Mouse (Mus musculus) limb, embryonic 13.5 days (tissue): ENCODE data around the gene Uox. TPM values are rescaled to one million over a fixed set of nuclear protein-coding genes. Genes with fewer than 3 reads are reported as not detected.

ENCODE experiments used
- ATAC-seq: fragments of 200-750 bp; cut with Nextera tagmentation; 2 replicates; pipeline ENCODE4 v1.8.0; 2017; ENCODE audit warnings: low read depth, moderate number of reproducible peaks, moderate TSS enrichment; ENCODE audit not compliant: low FRiP score
- H3K27ac ChIP-seq: fragments of 300-500 bp; sonication (generic); 2 replicates; pipeline ENCODE4 v1.5.1; 2015; ENCODE audit warnings: inconsistent platforms, mild to moderate bottlenecking, moderate library complexity
- H3K27me3 ChIP-seq: fragments of 300-500 bp; sonication (generic); 2 replicates; pipeline ENCODE4 v1.6.1; 2015; ENCODE audit warnings: mild to moderate bottlenecking, inconsistent platforms
- H3K36me3 ChIP-seq: fragments of 300-500 bp; sonication (generic); 2 replicates; pipeline ENCODE4 v1.6.1; 2015; ENCODE audit warnings: inconsistent platforms, mild to moderate bottlenecking, moderate library complexity
- H3K4me1 ChIP-seq: fragments of 300-500 bp; sonication (generic); 2 replicates; pipeline ENCODE4 v1.6.1; 2015; ENCODE audit warnings: inconsistent platforms
- H3K4me2 ChIP-seq: fragments of 300-500 bp; sonication (generic); replicated peaks from 2 replicates; pipeline ENCODE4 v1.6.1; 2015; ENCODE audit warnings: inconsistent platforms, mild to moderate bottlenecking, moderate library complexity
- H3K4me3 ChIP-seq: fragments of 300-500 bp; sonication (generic); 2 replicates; pipeline ENCODE4 v1.5.1; 2015; ENCODE audit warnings: moderate library complexity, mild to moderate bottlenecking, inconsistent platforms
- H3K9ac ChIP-seq: fragments of 300-500 bp; sonication (generic); 2 replicates; pipeline ENCODE4 v1.6.1; 2015; ENCODE audit warnings: mild to moderate bottlenecking, inconsistent platforms
- H3K9me3 ChIP-seq: fragments of 300-500 bp; sonication (generic); 2 replicates; pipeline ENCODE4 v1.6.1; 2016; ENCODE audit warnings: inconsistent platforms
- WGBS: fragments of 180-500 bp; shearing (Covaris S2); methylation state at CpG from one replicate; pipeline ENCODE4 v1.1.7; 2015; 5-methylcytosine and 5-hydroxymethylcytosine counted together
- polyA plus RNA-seq: library from polyadenylated mRNA; unstranded; fragments of >200 nt; fragmentation: Nextera tagmentation; extraction: Ambion mirVana; gene quantifications from 2 replicates; pipeline ENCODE4 v1.2.1, GENCODE M21; 2015

Uox gene
- polyA plus RNA-seq: 0.06 and 0.34 TPM in 2 replicates

DNA sequence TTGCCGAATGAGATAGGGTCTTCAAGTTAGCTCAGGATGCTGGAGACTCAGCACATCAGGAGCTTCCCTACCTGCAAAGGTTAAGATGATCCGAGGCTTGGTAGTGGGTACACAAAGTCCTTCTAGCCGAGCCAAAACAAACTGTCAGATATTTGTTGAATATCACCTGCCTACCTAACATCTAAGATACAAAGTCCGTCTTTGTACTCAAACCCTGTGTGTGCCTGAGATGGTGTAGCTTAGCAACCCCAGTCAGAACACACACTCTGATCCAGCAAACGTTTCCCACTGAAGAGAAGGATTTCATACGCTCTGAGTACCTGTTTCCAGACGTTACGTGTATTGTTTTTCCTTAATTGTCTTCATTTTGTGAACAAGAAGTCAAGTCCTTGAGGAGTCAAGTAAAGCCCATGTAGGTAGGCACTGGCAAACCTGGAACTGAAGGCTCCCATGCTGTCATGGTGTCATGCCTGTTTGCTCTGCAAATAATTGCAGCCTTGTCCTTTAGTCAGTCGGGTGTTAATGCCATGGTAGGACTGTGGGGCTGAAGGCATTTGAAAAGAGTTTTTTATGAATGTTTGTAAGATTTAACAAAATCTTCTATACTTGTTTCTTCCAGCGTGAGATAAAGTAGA lies at the start of gene Uox:
TSS of gene Uox (plus strand) at position 279 of the 635 bp plus-strand sequence.
- Histone ChIP-seq H3K4me1 (no peaks in the 10 kb centered on the region), H3K27ac (no peak within 1 kb of the TSS)
- WGBS: 88% methylated on average over 10 of the region's 10 CpGs

DNA sequence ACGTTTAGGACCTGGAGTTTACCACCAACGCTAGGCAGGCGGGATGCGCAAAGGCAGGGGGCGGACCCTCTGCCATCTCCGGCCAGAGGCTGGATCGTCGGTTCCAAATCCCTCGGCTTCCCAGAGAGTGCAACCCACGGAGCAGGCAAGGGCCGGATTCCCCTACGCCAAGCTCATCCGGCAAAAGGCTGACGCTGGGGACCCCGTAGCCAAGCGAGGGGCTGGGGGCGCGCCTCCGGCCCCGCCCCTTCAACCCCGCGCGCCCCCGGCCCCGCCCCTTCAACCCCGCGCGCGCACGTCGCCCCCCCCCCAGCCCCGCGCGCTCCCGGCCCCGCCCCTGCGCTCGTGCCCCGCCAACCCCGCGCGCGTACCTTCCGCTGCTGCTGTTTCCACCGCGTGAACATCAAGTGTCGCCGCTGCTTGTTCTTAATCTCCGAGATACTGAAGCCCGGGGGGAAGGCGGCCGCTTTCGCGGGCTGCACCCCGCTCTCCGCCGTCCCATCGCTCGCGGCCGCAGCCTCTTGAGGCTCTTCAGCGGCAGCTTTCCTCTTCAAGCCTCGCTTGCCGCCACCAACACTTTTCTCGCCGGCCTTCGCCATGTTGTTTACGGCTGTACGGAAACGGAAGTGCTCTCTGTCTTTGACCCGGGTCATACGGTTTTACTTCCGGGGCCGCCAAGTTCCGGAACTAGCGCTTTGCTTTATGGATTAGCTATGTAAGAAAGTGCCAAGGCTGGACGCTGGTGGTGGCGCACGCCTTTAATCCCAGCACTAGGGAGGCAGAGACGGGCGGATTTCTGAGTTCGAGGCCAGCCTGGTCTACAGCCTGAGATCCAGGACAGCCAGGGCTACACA lies 49.2 kb upstream of the Uox start, which contains the start of gene Rpf1:
TSS of gene Rpf1 (minus strand) at position 632 of the 854 bp plus-strand sequence.
- Histone ChIP-seq H3K36me3 (peaks cover 21% of the 10 kb centered on the region), H3K27ac (peak within 1 kb of the TSS; percentile 96), H3K4me3 (peak within 1 kb of the TSS; percentile 71), H3K4me1 (peaks cover 6% of the 10 kb centered on the region; the same call in 1 of the 2 replicates), H3K4me2 (peak within 1 kb of the TSS; percentile 76), H3K9ac (peak within 1 kb of the TSS; percentile 81), H3K27me3 (no peaks in the 10 kb centered on the region), H3K9me3 (no peaks in the 10 kb centered on the region)
- WGBS: under 1% methylated on average over 66 of the region's 82 CpGs
- peak; percentile 93 for ATAC-seq

More for the DNA sequence above, at the start of gene Uox:
- H3K36me3 ChIP-seq: no peaks in the 10 kb centered on the region
- no peak within 1 kb of the TSS for H3K4me2 ChIP-seq
- H3K9me3 ChIP-seq: no peaks in the 10 kb centered on the region
- H3K4me3 ChIP-seq: no peak within 1 kb of the TSS
- H3K27me3 ChIP-seq: no peaks in the 10 kb centered on the region
- H3K9ac ChIP-seq: no peak within 1 kb of the TSS
- no peak for ATAC-seq

DNA sequence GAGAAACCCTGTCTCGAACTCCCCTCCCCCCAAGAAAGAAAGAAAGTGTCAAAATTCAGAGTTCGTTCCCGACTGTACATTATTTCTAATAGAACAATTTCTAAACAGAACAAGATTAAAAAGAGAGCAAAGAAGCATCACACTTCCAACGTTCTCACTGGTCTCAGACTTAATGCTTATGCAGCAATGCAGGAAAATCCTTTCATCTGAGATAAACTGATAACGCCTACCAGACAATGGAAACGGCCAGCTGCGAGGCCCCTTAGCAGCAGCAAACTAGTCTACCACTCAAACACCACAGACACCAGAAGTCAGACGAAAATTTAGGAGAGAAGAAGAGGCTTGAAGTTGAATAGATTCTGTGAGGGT lies 48.6 kb upstream of the Uox start:
- no peak for ATAC-seq
- H3K4me3 ChIP-seq: peak overlapping the region; percentile 71
- WGBS: 12% methylated on average over 8 of the region's 8 CpGs

DNA sequence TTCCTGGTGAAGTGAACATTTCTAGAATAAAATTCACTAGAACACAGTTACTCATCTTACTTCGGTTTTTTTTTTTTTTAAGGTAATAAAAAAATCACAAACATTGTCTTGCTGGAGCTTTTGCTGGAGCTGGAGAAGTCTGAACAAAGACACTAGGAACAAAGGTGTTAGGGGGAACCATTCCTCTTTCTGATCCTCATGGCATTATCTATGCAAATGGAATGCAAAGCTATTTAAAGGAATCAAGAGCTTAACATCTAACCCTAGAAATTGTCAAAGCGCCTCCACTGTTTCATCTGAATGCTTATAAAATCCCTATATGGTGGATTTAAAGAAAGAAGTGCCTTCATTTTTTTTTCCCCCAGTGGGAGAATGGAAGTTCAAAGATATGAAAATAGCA lies 41.9 kb upstream of the Uox start:
- H3K4me3 ChIP-seq: no peak overlapping the region
- 51% methylated on average over 2 of the region's 2 CpGs for WGBS
- H3K27me3 ChIP-seq: no peaks in the 10 kb centered on the region
- H3K9ac ChIP-seq: no peak overlapping the region
- H3K27ac ChIP-seq: no peak overlapping the region
- no peaks in the 10 kb centered on the region for H3K36me3 ChIP-seq
- H3K4me1 ChIP-seq: no peaks in the 10 kb centered on the region
- no peak for ATAC-seq
- H3K4me2 ChIP-seq: no peak overlapping the region
- H3K9me3 ChIP-seq: no peaks in the 10 kb centered on the region

More for the DNA sequence above, 48.6 kb upstream of the Uox start:
- H3K9ac ChIP-seq: peak overlapping the region; percentile 81
- H3K9me3 ChIP-seq: no peaks in the 10 kb centered on the region
- H3K27me3 ChIP-seq: no peaks in the 10 kb centered on the region
- H3K4me1 ChIP-seq: peaks cover 6% of the 10 kb centered on the region; the same call in 1 of the 2 replicates
- peaks cover 21% of the 10 kb centered on the region for H3K36me3 ChIP-seq
- H3K4me2 ChIP-seq: peak overlapping the region; percentile 76
- peak overlapping the region; percentile 96 for H3K27ac ChIP-seq

DNA sequence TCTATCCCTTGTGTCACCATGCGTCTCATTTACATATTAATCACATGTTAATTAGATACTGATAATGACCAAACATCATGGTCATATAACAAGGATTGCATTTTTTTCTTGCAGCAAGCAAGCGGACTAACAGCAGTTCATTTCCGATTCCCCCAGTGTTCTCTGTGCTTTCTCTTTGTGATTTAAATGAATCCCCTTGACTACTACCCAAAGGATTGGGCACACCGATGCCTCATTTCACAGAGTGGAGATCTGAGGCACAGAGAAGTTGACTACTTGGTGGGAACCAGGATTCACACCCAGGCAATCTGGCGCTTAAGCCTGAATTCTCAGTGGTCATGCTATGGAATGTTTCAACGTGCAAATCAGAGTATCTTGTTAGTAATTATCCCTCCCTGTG lies 35.2 kb upstream of the Uox start:
- Histone ChIP-seq H3K27ac (no peak overlapping the region), H3K4me1 (no peaks in the 10 kb centered on the region), H3K9ac (no peak overlapping the region), H3K27me3 (no peaks in the 10 kb centered on the region), H3K4me2 (no peak overlapping the region), H3K36me3 (no peaks in the 10 kb centered on the region), H3K9me3 (no peaks in the 10 kb centered on the region), H3K4me3 (no peak overlapping the region)
- 62% methylated on average over 6 of the region's 6 CpGs for WGBS
- no peak for ATAC-seq

DNA sequence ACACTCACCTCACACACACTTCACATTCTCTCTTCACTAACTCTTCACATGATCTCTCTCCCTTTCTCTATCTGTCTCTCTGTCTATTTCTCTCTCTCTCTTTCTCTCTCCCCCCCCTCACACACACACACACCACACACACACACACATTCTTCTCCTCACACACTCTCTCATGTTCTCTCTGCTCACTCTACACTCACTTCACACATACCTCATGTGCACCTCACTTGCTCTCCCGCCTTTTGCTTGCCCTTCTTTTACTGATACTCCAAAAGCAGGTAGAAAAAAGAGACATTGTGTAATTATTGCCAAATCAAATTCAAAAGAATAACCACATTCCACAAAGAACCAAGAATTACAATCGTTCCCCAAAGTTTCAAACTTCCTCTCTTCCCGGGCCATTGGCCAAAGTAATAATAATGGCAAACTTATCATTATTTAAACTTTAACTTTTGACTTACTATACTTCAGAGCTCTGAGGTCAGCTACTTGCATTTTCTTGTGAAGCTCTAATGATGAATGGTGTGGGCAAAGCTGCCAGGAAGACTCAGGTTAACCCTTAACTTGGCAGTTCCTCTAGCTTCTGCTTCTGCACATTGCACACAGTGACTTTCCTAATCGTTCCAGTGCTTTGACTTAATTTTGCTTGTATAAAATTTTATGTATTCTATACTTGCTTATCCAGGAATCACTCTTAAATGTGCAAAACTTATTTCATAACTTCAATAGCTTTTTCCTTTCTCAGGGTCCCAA lies 29.5 kb upstream of the Uox start:
- Histone ChIP-seq H3K9ac (no peak overlapping the region), H3K27ac (no peak overlapping the region), H3K4me1 (no peaks in the 10 kb centered on the region), H3K36me3 (no peaks in the 10 kb centered on the region), H3K27me3 (no peaks in the 10 kb centered on the region), H3K9me3 (0 out of 2 replicates have a peak, but pooled peaks cover 3% of the 10 kb centered on the region), H3K4me2 (no peak overlapping the region), H3K4me3 (no peak overlapping the region)
- WGBS: 69% methylated on average over 4 of the region's 4 CpGs
- no peak for ATAC-seq

DNA sequence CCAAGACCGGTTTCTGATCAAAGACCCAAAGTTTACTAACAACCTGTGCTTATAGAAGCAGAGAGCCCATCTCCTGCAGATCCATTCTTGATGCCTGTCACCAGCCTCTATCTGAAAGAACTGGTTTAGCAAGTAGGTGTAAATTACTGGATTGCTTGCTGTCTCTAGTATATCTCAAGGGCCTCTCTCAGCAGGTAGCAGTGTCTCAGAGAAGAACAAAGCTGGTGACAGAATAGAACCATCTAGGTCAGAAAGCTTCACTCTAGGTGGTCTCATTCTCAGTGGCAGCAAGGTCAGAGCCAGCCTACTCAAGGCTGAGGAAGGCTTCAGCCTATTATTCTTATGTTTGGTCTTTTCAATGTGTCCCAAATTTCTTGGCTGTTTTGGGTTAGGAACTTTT lies 26.6 kb upstream of the Uox start:
- ATAC-seq: no peak
- H3K27ac ChIP-seq: no peak overlapping the region
- WGBS: 24% methylated on average over 1 of the region's 1 CpGs

DNA sequence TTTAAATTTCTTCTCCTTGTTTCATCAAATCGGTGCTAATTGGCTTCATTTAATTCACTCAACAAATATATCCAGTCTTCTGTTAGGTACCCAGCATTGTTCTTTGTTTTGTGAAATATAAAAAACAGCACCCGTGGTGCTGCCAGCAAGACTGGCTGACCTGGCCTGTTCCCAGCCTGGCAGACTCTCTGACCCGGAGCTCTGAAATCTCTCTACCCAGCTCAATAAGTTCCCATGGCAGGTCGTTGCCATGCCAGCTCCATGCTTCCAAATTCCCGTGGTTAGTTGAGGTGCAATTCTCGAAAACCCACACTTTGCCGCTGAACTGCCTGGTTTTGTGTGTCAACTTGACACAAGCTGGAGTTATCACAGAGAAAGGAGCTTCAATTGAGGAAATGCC lies 15.4 kb upstream of the Uox start:
- no peaks in the 10 kb centered on the region for H3K9me3 ChIP-seq

More for the DNA sequence above, 26.6 kb upstream of the Uox start:
- H3K4me2 ChIP-seq: no peak overlapping the region
- H3K9me3 ChIP-seq: 0 out of 2 replicates have a peak, but pooled peaks cover 3% of the 10 kb centered on the region
- H3K27me3 ChIP-seq: no peaks in the 10 kb centered on the region
- no peak overlapping the region for H3K9ac ChIP-seq
- H3K36me3 ChIP-seq: no peaks in the 10 kb centered on the region
- no peaks in the 10 kb centered on the region for H3K4me1 ChIP-seq
- H3K4me3 ChIP-seq: no peak overlapping the region

DNA sequence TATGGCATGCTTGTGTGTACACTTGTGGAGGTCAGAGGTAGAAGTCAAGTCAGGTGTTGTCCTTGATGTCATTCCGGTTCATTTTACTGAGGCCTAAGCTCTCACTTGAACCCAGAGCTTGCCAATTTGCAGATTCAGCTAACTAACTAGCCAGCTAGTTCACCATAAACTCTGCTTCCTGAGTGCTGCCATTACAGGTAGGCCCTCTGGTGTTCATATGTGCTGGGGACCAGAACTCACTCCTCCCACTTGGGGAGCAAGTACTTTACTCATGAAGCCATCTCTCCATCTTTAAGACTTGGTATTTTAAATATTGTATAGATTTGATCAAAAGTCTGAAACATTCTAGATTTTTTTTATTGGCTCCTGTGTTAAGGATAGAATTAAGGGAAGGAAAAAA lies 13.7 kb upstream of the Uox start:
- WGBS: 78% methylated on average over 1 of the region's 1 CpGs

More for the DNA sequence above, 15.4 kb upstream of the Uox start:
- H3K9ac ChIP-seq: no peak overlapping the region
- 87% methylated on average over 7 of the region's 7 CpGs for WGBS
- no peaks in the 10 kb centered on the region for H3K4me1 ChIP-seq
- H3K36me3 ChIP-seq: no peaks in the 10 kb centered on the region
- H3K4me2 ChIP-seq: no peak overlapping the region
- no peaks in the 10 kb centered on the region for H3K27me3 ChIP-seq
- no peak overlapping the region for H3K4me3 ChIP-seq
- no peak for ATAC-seq
- H3K27ac ChIP-seq: no peak overlapping the region

DNA sequence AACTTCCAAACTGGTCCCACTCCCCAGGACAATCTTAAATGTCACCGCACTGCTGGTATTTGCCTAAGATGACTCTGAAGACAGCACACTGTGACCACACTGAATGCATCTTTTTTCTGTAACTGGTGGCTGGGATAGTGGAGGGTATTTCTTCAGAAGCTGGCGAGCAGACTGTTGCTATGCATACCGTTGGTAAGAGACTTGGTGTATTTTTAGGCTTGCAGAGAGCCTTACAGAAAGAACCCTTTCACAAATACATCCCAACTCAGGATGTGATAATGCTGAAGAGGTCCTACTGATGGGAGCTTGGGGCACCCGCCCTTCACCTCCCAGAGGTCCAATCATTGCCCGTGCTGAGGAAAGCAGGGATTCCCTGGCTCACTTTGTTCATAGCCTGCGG lies 12.7 kb upstream of the Uox start:
- H3K27ac ChIP-seq: no peak overlapping the region
- H3K9me3 ChIP-seq: no peaks in the 10 kb centered on the region
- H3K27me3 ChIP-seq: no peaks in the 10 kb centered on the region
- 90% methylated on average over 6 of the region's 6 CpGs for WGBS
- no peak for ATAC-seq
- no peaks in the 10 kb centered on the region for H3K4me1 ChIP-seq
- no peak overlapping the region for H3K9ac ChIP-seq
- no peak overlapping the region for H3K4me2 ChIP-seq
- no peak overlapping the region for H3K4me3 ChIP-seq
- no peaks in the 10 kb centered on the region for H3K36me3 ChIP-seq

More for the DNA sequence above, 13.7 kb upstream of the Uox start:
- no peaks in the 10 kb centered on the region for H3K27me3 ChIP-seq
- no peak overlapping the region for H3K27ac ChIP-seq
- ATAC-seq: no peak
- no peaks in the 10 kb centered on the region for H3K36me3 ChIP-seq
- H3K9ac ChIP-seq: no peak overlapping the region
- no peaks in the 10 kb centered on the region for H3K9me3 ChIP-seq
- no peaks in the 10 kb centered on the region for H3K4me1 ChIP-seq
- no peak overlapping the region for H3K4me3 ChIP-seq
- H3K4me2 ChIP-seq: no peak overlapping the region

DNA sequence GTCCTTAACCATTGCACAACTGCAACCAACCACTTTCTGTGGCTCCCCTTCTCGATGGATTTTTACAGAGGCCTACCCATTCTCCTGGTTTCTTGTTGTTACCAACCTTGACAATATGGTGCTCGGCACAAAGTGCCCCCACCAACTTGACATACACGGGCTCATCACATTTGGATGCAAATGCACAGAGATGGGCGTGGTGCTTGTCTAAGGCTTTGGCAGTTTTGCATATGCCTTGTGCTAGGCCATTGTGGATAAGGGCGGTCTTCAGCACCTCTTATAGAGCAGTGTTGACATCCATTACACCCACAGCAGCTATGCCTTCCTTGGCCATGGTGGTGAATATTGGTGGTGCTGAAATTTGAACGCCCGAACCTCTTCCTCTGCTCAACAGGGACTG lies 7.3 kb upstream of the Uox start:
- Histone ChIP-seq H3K9ac (no peak overlapping the region), H3K4me2 (no peak overlapping the region), H3K27me3 (no peaks in the 10 kb centered on the region), H3K4me3 (no peak overlapping the region), H3K4me1 (no peaks in the 10 kb centered on the region), H3K36me3 (no peaks in the 10 kb centered on the region), H3K27ac (no peak overlapping the region), H3K9me3 (no peaks in the 10 kb centered on the region)
- 90% methylated on average over 7 of the region's 7 CpGs for WGBS
- ATAC-seq: no peak
